Mouse (Mus musculus): ENCODE results near the gene Gm13083.
"Not testable (repeated sequence)": the region's sequence is repeated elsewhere in the genome, so short reads cannot be mapped to it uniquely, and the experiment has no call there.

Gene Gm13083

DNA sequence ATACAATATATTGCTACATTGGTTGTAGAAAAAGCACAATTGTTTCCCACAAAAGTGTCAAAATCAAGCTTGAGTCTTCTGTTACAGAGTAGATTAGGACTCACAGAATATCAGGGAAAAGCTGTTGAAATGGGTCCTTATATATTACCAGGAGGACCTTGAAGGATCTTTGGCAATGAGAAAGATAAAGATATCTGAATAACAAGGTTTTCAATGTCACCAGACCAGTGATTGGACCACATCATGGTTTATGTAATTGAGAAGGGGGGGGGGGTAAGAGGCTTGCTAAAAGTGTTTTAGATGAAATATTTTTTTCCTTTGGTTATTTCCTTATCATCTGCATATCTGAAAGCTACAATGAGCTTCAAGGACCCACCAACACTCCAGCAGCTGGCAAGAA lies at the start of gene Gm13083:
Gene Gm13083, plus strand, starts transcription at position 301 of the 400 bp plus-strand sequence.
- not testable (repeated sequence) for DNase-seq

DNA sequence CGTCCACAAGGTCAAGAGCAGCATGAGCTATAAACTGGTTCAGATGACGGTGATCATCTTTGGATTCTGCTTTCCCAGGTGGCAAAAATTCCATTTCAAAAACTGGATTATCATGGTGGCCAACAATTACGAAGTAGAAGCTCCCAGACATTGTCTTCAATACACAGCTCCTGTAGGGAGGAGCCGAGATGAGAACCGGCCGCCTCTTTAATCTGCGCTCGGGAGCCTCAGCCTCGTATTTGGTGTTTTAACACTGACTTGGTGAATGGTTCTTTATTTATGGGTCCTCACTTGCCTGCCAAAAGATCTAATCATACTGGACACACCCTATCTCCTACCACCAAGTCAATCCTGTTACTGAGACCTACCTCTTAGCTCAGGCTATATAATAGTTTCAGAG lies 2.9 kb upstream of the Gm13083 start:
- not testable (repeated sequence) for DNase-seq

DNA sequence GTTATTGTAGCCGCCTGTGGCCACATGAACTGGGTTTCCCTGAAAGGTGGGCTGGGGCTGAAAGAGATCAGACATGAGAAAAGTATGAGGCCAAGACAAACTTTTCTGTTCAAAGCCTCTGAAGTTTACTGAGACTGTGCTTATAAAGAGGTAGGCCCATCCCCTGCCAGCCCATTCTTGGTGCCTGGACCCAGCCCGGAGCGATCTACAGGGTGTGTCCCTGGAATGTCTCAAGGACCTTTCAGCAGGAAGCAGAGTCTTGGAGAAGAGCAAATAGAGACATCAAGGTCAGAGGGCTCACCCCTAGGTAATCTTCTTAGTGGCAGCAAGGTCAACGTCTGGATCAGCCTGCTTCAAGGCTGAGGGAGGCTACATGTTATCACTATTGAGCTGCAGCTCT lies 3.3 kb downstream of the Gm13083 start:
- not testable (repeated sequence) for DNase-seq

DNA sequence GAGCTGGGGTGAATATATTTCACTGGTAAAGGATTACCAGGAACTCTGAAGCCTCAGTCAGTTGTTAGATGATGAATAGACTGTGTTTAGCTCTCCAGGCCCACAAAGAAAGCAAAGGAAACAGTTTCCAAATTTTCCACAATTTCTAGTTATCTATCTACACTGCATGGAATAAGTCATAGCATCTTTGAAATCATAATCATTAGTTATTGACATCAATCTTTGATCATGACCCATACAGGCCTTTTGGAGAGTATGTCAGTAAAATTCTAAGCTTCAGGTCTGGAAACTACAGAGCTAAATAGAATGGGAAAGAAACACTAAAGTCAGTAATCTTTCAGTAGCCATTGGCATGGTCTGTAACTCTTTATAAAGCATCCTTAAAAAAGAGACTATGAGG lies 42.3 kb downstream of the Gm13083 start, which contains the start of gene Gm13088:
Gene Gm13088, minus strand, starts transcription at position 101 of the 400 bp plus-strand sequence.
- DNase-seq: not testable (repeated sequence)

Measured in cerebellum, postnatal 25 days (tissue).